Mouse (Mus musculus) left cerebral cortex, postnatal 14 days (tissue): ENCODE measurements around the gene Fli1. TPM values are rescaled to one million over a fixed set of nuclear protein-coding genes. Genes with fewer than 3 reads are reported as not detected.

Experiments
- DNase-seq, 2 experiments: peaks; one replicate each; pipeline ENCODE4 v3.0.0; 2021 to 2022; ENCODE audit warnings: low spot score in 2 of 2, mixed read lengths in 1 of 2
- intact Hi-C: fragments of 180-260 bp; cut with DNase I; formaldehyde crosslinking; loops from one replicate; pipeline ENCODE4 v1.15.1; 2025
- total RNA-seq, 2 experiments: library from RNA; stranded (reverse); gene quantifications; 2 replicates each; pipeline ENCODE4 v1.2.3; 2021

Gene Fli1
- total RNA-seq, 2 experiments from 2014 or later: 7.6 to 7.8 TPM

DNA sequence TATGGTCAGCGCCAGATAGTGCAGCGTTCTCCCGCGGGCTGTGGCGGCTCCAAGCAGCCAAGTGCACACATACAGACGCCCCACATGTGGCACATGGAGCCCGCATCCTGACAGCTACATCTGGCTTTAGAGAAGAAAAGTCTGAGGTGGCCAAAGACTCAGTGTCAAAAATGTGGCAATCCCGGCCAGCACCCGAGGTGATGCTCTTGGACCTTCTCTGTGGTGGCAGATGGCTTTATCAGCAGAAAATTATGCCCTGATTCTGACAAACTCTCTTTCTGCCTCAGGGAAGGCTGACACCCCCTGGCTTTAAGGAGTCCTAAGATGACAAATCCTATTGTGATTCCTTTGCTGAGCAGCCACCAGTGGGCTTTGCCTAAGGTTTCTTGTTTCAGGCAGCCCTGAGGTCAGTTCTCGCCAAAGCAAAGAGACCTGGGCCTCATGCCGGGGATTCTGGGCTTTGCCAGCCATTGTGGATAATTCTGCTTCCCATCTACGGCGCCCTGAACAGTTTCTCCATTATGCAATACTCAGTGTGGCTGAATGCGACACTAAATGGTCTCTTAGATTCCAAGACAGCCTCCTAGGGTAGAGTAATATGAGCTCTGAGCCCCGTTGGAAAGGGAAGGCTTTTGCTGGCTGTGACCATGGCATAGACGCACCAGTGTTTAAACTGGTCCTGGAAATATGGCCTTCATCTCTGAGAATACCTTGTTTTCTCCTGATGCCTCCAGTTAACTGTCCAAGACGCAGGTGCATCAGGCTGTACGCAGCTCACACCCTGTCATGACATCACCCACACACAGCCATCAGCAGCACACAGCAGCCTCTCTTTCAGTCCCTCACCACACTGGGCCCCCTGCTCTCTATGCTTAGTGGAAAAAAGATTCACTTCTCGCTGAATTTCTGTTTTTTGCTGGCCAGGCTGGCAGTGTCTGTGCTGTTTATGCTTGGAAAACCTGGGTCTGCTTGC lies 108.1 kb downstream of the Fli1 start:
- intact Hi-C loops: no loop called here
- DNase-seq: peak in 1 of 2 experiments; percentile 8

DNA sequence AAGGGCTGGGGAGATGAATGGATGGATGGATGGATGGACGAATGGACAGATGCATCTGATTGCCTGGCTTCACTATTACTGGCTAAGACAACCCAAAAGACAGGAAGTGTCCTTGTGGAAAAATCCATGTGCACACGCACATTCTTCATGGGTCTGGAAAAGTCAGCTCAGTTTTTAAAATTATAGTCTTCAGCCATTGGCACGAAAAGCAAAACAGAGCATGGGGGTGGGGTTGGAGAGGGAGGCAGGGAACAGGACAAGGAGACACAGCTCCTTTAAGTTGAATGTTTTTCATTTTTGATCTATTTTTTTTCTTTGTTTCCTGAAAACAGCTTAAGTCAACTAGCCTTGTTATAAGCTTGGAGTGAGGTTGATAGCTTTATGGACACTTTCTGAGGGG lies 111.6 kb downstream of the Fli1 start:
- no peak for DNase-seq
- intact Hi-C loops: no loop called here

GRCm38 (mm10) chr9:32425321-32425720 lies 117.3 kb downstream of the Fli1 start:
- no peak for DNase-seq
- intact Hi-C loops: no loop called here

DNA sequence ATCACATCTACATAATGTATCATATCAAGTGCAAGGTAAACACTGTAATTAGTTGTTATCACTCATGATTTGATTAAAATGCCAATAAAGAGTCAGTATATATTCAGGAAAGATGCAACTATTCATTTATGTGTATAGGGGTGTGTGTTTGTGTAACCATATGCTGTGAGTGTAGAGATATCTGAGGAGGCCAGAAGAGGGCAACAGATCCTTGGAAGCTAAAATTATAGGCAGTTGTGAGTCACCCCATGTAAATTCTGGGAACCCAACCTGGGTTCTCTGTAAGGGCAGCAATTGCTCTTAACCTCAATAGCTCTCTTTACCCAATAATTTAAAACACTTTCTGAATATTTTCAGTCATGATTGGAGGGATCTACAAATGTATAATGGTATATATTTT lies 122.0 kb downstream of the Fli1 start:
- intact Hi-C loops: no loop called here
- DNase-seq: no peak

DNA sequence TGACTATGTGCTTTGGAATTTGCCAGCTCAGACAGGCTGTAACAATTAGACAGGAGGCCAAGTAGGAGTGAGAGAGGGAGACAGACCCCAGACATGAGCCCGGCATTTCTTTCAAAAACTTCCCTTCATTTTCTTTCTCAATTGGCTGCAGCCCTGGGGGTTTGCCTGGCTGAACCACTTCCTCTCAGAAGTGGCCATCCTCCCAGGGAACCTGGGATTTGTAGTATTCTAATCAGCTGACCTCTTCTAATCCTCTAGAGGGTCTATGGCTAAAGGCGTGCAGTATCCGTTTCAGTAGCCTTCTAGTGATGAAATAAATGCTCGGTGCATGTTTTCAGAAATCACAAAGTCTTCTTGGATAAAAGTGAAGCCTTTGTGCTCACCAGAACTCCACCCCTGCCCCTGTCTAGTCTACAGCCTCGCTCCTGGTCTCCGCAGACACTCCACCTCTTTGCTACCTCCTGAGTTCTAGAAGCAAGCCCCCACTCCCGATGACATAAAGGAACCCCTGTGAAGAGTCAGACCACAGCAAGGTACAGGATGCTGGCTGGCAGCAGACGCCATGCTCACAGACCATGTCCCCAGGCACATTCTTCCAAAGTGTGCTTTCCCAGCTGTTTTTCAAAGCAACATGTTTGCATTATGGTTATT lies 125.1 kb downstream of the Fli1 start:
- DNase-seq: no peak
- intact Hi-C loops: no loop called here

GRCm38 (mm10) chr9:32415952-32416351 lies 126.7 kb downstream of the Fli1 start:
- intact Hi-C loops: no loop called here
- DNase-seq: no peak

DNA sequence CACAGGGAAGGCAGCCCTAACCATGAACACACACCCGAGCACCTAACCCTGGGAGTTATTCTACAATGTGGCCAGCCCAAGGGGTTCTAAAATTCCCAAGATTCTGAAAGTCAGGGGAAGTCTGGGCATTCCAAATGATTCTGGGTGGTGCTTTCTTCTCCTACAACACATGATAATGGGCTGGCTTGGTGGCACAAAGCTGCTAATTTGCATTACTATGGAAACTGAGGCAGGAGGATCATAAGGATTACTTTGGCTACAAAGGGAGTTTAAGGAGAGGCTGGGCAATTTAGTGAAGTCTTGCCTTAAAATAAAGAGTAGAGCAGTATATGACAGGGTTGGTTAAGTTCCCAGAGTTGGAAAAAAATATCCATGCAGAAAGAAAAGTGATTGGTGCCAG lies 127.7 kb downstream of the Fli1 start:
- no peak for DNase-seq
- intact Hi-C loops: no loop called here

DNA sequence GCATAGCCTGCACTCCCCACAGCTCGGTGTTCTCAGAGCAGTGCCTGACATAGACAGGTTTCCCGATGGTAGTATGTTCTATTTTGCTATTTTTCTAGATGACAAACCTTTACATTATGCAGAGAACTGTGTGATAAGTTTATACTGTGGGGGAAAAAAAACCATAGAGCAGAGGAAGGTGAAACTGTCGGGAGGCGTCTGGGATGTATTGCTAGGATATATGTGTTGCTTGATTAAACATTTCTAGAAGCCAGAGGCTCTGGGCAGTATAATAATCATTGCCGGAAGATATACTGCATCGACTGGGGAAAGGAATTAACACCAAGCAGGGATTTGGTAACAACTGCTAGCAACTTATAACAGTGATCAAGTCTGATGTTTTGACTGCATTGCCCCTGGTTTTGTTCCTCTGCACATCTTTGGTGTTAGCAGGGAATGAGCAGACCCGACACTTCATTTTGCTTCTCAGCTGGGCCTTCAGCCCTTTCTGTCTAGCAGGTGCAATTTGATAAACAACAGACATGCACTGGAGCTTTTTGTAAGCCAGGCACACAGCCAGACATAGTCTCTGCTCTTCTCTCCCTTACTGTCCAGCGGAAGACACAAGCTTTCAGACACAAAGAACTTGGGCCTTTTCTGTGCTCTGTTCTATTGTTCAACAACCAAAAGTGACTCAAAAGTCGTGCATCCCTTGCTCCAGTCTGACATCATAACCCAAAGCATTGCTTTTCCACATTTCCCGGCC lies 129.7 kb downstream of the Fli1 start:
- no peak for DNase-seq

DNA sequence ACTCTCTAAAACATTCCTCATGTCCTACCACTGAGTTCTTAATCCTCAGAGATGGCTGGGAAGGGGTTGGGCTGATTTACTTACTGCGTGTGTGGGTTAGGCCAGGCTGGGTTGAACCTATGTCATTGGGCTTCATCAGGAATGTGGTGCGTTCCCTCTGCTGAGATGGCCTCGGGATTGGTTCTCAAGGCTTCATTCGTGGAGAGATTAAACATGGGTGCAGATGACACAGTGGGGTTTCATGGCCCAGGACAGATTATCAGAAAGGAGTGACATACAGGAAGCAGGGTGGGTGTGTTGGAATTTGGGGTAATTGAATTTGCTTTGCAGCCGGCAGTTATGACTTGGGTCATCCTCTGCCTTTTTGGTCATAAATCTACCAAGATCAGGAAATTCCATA lies 131.2 kb downstream of the Fli1 start:
- intact Hi-C loops: no loop called here
- DNase-seq: no peak

More for the DNA sequence above, 129.7 kb downstream of the Fli1 start:
- intact Hi-C loops: no loop called here

GRCm38 (mm10) chr9:32410671-32411070 lies 132.0 kb downstream of the Fli1 start:
- intact Hi-C loops: no loop called here
- DNase-seq: no peak

- DNase-seq: no peak
- intact Hi-C loops: loop anchor here (5.0 to 10.0 kb wide), 5 partner anchors 153 to 835 kb away; no protein-coding TSS in a partner anchor
These were observed 133.3 kb downstream of the Fli1 start for GRCm38 (mm10) chr9:32409060-32409961.

DNA sequence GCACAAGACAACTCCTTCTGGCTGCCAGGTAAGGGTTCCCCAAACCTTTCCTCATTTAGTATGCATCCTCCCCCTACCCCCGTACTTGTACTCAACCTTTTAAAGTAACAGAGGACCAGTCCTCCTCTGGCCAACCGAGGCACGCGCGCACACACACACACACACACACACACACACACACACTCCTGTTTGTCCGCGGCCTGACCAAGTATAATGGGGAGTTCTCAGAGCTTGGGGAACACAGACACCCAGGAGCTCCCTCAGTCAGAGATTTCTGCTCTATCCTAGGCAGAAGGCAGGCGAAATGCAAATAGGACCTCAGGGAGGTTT lies 134.0 kb downstream of the Fli1 start:
- intact Hi-C loops: loop anchor here (5.0 to 10.0 kb wide), 5 partner anchors 154 to 836 kb away; no protein-coding TSS in a partner anchor
- DNase-seq: no peak

- DNase-seq: peak; percentile 84 to 86
- intact Hi-C loops: loop anchor here (2.0 to 10.0 kb wide), 6 partner anchors 157 to 839 kb away; no protein-coding TSS in a partner anchor
These were observed 137.3 kb downstream of the Fli1 start for GRCm38 (mm10) chr9:32405191-32405925.

- intact Hi-C loops: loop anchor here (10.0 kb wide), 2 partner anchors 544 to 844 kb away; no protein-coding TSS in a partner anchor
- DNase-seq: no peak
These were observed 141.9 kb downstream of the Fli1 start for GRCm38 (mm10) chr9:32400662-32401161.

- no peak for DNase-seq
- intact Hi-C loops: loop anchor here (10.0 kb wide), 2 partner anchors 545 to 845 kb away; no protein-coding TSS in a partner anchor
These were observed 142.4 kb downstream of the Fli1 start for GRCm38 (mm10) chr9:32400212-32400611.

DNA sequence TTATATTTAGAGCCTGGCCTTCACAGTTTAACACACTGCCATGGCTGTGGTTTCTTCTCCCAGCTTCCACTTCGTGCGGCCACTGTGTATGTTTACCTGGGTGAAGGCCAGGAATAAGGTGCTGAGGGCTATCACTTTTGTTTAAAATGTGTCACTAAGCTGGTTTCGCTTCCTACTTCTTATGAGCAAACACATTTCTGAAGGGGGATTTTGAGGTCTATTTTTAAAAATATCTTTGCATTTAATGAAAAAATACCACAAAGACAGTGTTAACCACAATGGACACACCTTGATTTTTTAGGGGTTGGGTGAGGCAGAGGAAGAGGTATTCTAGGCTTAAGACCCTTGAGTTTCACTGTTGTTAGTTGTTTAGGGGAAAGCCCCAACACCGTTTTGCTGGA lies 147.9 kb downstream of the Fli1 start:
- no peak for DNase-seq
- intact Hi-C loops: no loop called here

DNA sequence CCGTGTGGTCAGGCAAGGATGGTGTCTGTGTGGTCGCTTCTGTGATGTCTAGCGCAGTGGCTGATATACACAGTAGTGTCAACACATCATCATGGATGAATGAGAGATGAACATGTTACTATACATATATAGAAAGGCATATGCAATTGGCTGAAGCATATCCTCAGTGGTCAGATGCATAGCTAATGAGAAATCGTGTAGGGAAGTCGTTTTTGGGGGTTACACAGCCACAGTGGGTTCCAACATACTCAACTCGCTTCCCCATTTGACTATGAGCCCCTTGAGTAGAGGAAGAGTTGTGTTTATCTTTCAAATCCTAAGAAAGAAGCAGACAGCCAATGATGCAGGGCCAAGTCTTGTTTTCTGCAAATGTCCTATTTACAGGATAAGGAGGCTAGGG lies 149.9 kb downstream of the Fli1 start:
- intact Hi-C loops: no loop called here
- no peak for DNase-seq

GRCm38 (mm10) chr9:32391701-32392100 lies 151.0 kb downstream of the Fli1 start:
- intact Hi-C loops: no loop called here
- peak; percentile 50 to 51 for DNase-seq
